Mouse (Mus musculus): Measurements from ENCODE around the gene Fbxo24. TPM values are rescaled to one million over a fixed set of nuclear protein-coding genes. Genes with fewer than 3 reads are reported as not detected.

Gene Fbxo24
- polyA plus RNA-seq, 1 experiment from 2014 or later = 0.24 TPM

DNA sequence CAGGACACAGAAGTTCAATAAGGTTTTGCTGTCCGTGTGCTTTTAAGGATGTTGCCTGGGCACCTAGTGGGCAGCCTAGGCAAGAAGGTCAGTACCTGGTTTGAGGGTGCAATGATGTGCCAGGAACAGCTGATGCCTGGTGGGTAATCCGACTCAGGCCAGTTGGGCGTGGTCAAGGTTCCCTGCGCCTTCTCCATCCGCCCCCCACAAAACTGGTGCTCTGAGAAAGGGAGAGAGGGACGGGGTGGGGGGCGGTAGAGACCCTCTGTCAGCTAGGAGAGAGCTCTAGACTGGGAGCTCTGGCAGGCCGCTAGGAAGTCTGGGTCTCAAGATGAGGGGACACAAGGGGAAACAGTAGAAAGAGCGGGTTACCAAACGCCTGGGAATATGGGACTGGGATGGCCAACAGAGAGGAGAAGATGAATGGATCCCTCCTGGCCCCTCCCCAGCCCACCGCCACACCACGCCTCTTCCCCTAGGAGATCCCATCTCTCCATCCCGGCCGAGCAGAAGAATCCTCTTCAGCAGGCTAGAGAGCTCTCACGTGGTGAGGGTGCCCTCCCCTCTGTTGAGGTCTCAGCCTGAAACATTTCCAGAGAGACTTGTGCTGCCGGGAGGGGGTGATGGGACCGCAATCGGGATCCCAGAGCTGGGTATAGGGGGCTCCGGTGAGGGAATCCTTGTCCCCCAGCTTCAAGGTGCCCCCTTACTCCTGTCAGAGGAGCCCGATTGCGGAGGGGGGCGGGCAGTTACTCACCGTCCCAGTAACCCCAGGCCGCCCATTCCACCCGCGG, 20.7 kb downstream of the Fbxo24 start:
- no peaks in the 10 kb centered on the region for H3K9me3 ChIP-seq (ENCODE audit: control insufficient read depth, low read length)
- 19% methylated on average over 26 of the region's 26 CpGs for WGBS
- peaks cover 45% of the 10 kb centered on the region for H3K4me1 ChIP-seq (ENCODE audit: control insufficient read depth, insufficient read depth, low read length)
- DNase-seq (ENCODE audit: low spot score) (no peak), ATAC-seq (ENCODE audit: insufficient number of reproducible peaks, low FRiP score, low TSS enrichment, low read depth) (no peak)
- H3K4me2 ChIP-seq (ENCODE audit: low read depth, severe bottlenecking) = peak overlapping the region; percentile 57
- H3K27ac ChIP-seq (replicated peaks; ENCODE audit: low read depth, low read length) = no peak overlapping the region
- peak overlapping the region; percentile 21 for H3K4me3 ChIP-seq (ENCODE audit: low read depth, low read length)
- no peaks in the 10 kb centered on the region for H3K27me3 ChIP-seq (ENCODE audit: control insufficient read depth, insufficient read depth, low read length)
- H3K9ac ChIP-seq (ENCODE audit: low read length) = peak overlapping the region; percentile 50
- H3K36me3 ChIP-seq (ENCODE audit: control insufficient read depth, insufficient read depth, low read length) = peaks cover 6% of the 10 kb centered on the region; the same call in 1 of the 2 replicates

DNA sequence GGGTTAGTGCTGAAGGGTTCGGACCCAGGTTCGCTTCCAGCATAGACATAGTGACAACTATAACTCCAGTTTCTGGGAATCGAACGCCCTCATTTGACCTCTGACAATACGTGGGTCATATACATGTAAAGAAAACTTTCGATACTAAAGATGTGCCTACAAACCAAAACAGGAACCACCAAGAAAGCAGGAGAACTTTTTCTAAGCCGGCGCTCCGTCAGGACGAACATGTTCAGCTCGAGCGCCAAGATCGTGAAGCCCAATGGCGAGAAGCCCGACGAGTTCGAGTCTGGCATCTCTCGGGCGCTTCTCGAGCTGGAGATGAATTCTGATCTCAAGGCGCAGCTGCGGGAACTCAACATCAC, 27.5 kb downstream of the Fbxo24 start:
- H3K27ac ChIP-seq (replicated peaks; ENCODE audit: low read depth, low read length) = no peak overlapping the region
- no peak for ATAC-seq (ENCODE audit: insufficient number of reproducible peaks, low FRiP score, low TSS enrichment, low read depth)
- peaks cover 17% of the 10 kb centered on the region for H3K4me1 ChIP-seq (ENCODE audit: control insufficient read depth, insufficient read depth, low read length)
- WGBS = under 1% methylated on average over 22 of the region's 22 CpGs
- no peaks in the 10 kb centered on the region for H3K9me3 ChIP-seq (ENCODE audit: control insufficient read depth, low read length)
- peak; percentile 62 for DNase-seq (ENCODE audit: low spot score)
- no peaks in the 10 kb centered on the region for H3K27me3 ChIP-seq (ENCODE audit: control insufficient read depth, insufficient read depth, low read length)
- peak overlapping the region; percentile 60 for H3K4me3 ChIP-seq (ENCODE audit: low read depth, low read length)
- peak overlapping the region; percentile 96 for H3K4me2 ChIP-seq (ENCODE audit: low read depth, severe bottlenecking)
- peak overlapping the region; percentile 38 for H3K9ac ChIP-seq (ENCODE audit: low read length)
- H3K36me3 ChIP-seq (ENCODE audit: control insufficient read depth, insufficient read depth, low read length) = peaks cover 3% of the 10 kb centered on the region; the same call in 1 of the 2 replicates

DNA sequence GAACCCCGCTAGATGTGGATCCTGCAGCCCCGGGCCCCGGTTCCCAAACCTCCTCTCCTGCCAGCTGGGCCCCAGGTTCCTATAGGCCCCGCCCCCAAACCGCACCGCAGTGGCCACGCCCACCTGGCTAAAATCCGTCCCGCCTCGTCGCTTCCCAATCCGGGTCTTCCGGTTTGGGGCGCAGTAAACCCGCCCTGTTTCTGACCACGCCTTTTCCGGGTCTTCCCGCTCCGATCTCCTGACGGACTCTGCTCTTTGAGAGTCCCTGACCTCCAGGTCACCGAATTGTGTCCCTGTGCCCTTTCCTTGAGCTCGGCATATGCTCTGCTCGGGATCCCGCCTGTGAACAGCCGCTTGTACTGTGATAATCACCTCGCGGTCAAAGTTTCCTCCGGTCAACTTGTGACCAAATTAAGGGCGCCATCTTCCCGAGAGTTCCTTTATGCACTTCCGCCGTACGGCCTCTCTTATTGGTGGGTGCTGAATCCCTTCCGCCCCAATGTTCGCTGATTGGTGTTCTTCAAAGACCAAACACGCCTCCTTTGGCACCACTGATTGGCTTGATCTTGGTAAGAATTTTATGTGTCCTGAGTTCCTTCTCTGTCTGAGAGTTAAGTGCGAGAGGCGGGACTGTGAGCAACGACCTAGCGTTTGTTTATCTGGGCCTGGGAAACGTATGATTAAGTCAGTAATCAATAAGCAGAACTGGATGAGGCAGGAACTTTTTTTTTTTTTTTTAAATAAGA, 28.0 kb downstream of the Fbxo24 start, which contains the start of gene Mospd3:
Gene Mospd3, minus strand, starts transcription at position 440 of the 746 bp plus-strand sequence.
- Histone ChIP-seq H3K27ac (replicated peaks; ENCODE audit: low read depth, low read length) (peak within 1 kb of the TSS; percentile 77; the same call in 1 of the 2 replicates), H3K36me3 (ENCODE audit: control insufficient read depth, insufficient read depth, low read length) (peaks cover 3% of the 10 kb centered on the region; the same call in 1 of the 2 replicates), H3K4me3 (ENCODE audit: low read depth, low read length) (peak within 1 kb of the TSS; percentile 60), H3K9me3 (ENCODE audit: control insufficient read depth, low read length) (no peaks in the 10 kb centered on the region), H3K27me3 (ENCODE audit: control insufficient read depth, insufficient read depth, low read length) (no peaks in the 10 kb centered on the region), H3K4me1 (ENCODE audit: control insufficient read depth, insufficient read depth, low read length) (peaks cover 17% of the 10 kb centered on the region), H3K4me2 (ENCODE audit: low read depth, severe bottlenecking) (peak within 1 kb of the TSS; percentile 96), H3K9ac (ENCODE audit: low read length) (peak within 1 kb of the TSS; percentile 77)
- peak; percentile 93 for ATAC-seq (ENCODE audit: insufficient number of reproducible peaks, low FRiP score, low TSS enrichment, low read depth)
- 0% methylated on average over 41 of the region's 41 CpGs for WGBS
- DNase-seq (ENCODE audit: low spot score) = peak; percentile 97

DNA sequence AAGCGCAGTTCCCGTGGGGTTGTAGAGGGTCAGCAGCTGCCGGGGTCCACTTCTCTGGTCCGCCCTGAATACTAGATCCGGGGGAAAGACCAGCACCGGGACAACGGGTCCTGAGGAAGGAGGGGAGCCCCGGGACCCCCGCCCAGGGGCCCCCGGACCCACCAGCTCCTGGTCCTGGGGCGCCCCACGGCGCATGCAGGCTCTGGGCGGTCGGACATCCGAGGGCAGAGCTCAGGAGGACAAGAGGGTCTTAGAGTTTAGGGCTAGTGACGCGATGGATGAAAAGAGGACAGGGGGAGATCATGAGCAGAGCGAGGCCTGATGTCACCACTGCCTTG, 28.6 kb downstream of the Fbxo24 start:
- DNase-seq (ENCODE audit: low spot score) (no peak), ATAC-seq (ENCODE audit: insufficient number of reproducible peaks, low FRiP score, low TSS enrichment, low read depth) (no peak)
- H3K36me3 ChIP-seq (ENCODE audit: control insufficient read depth, insufficient read depth, low read length) = peaks cover under 1% of the 10 kb centered on the region; the same call in 1 of the 2 replicates
- H3K9me3 ChIP-seq (ENCODE audit: control insufficient read depth, low read length) = no peaks in the 10 kb centered on the region
- 0 out of 2 replicates have a peak overlapping the region, but pooled peaks have one; percentile 8 for H3K27ac ChIP-seq (replicated peaks; ENCODE audit: low read depth, low read length)
- H3K27me3 ChIP-seq (ENCODE audit: control insufficient read depth, insufficient read depth, low read length) = no peaks in the 10 kb centered on the region
- H3K9ac ChIP-seq (ENCODE audit: low read length) = peak overlapping the region; percentile 77
- peaks cover 17% of the 10 kb centered on the region for H3K4me1 ChIP-seq (ENCODE audit: control insufficient read depth, insufficient read depth, low read length)
- peak overlapping the region; percentile 60 for H3K4me3 ChIP-seq (ENCODE audit: low read depth, low read length)
- 3% methylated on average over 19 of the region's 19 CpGs for WGBS
- H3K4me2 ChIP-seq (ENCODE audit: low read depth, severe bottlenecking) = peak overlapping the region; percentile 96

DNA sequence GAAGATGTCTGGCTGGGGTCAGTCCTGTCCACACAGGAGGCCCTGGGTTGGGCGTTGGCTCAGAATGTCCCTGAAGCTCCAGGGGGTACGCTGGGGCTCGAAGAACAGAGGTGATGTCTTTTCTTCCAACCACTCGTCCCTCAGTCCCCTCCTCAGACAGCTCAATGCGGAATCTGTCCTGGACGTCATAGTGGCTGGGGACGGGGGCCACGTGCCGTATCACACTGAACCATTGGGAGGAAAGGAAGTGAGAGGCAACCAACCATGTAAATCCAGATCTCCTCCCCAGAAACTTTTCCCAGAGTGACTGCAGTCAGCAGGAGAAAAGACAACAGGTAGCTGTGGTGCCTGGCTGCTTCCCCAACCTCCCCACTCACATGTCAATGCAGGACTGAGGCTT, 29.2 kb downstream of the Fbxo24 start:
- H3K4me1 ChIP-seq (ENCODE audit: control insufficient read depth, insufficient read depth, low read length) = peaks cover 17% of the 10 kb centered on the region
- H3K27ac ChIP-seq (replicated peaks; ENCODE audit: low read depth, low read length) = no peak overlapping the region
- peak overlapping the region; percentile 60 for H3K4me3 ChIP-seq (ENCODE audit: low read depth, low read length)
- no peaks in the 10 kb centered on the region for H3K9me3 ChIP-seq (ENCODE audit: control insufficient read depth, low read length)
- H3K4me2 ChIP-seq (ENCODE audit: low read depth, severe bottlenecking) = peak overlapping the region; percentile 96
- ATAC-seq (ENCODE audit: insufficient number of reproducible peaks, low FRiP score, low TSS enrichment, low read depth) (no peak), DNase-seq (ENCODE audit: low spot score) (no peak)
- WGBS = 84% methylated on average over 9 of the region's 9 CpGs
- no peaks in the 10 kb centered on the region for H3K27me3 ChIP-seq (ENCODE audit: control insufficient read depth, insufficient read depth, low read length)
- peak overlapping the region; percentile 5; the same call in 1 of the 2 replicates for H3K9ac ChIP-seq (ENCODE audit: low read length)
- no peaks in the 10 kb centered on the region for H3K36me3 ChIP-seq (ENCODE audit: control insufficient read depth, insufficient read depth, low read length)

DNA sequence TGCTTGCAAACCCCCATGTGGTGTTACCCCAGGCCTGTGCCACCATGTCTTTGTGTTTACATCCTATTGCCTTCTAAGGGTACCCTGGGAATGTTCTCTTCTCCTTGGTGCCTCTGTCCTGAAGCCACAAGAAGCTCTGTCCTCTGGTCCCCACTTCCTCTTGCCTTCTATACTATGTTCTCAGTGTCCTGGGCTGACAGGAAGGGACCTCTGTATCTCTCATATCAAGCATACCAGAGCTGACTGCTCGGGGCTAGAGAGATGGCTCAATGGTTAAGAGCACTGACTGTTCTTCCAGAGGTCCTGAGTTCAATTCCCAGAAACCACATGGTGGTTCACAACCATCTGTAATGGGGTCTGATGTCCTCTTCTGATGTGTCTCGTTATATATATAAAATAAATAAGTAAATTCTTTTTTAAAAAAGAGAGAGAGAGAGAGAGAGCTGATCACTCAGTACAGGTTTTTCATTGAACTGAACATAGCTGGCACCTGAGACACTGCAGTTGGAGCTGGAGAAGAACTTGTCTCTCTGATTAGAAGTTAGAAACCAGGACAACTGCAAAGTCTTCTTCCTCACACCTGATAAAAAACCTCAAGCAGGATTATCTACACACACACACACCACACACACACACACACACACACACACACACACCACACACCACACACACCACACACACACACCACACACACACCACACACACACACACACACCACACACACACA, 30.5 kb downstream of the Fbxo24 start:
- Histone ChIP-seq H3K36me3 (ENCODE audit: control insufficient read depth, insufficient read depth, low read length) (no peaks in the 10 kb centered on the region), H3K9me3 (ENCODE audit: control insufficient read depth, low read length) (no peaks in the 10 kb centered on the region), H3K4me1 (ENCODE audit: control insufficient read depth, insufficient read depth, low read length) (peaks cover 17% of the 10 kb centered on the region), H3K27ac (replicated peaks; ENCODE audit: low read depth, low read length) (no peak overlapping the region), H3K9ac (ENCODE audit: low read length) (no peak overlapping the region), H3K27me3 (ENCODE audit: control insufficient read depth, insufficient read depth, low read length) (no peaks in the 10 kb centered on the region), H3K4me3 (ENCODE audit: low read depth, low read length) (no peak overlapping the region), H3K4me2 (ENCODE audit: low read depth, severe bottlenecking) (no peak overlapping the region)
- ATAC-seq (ENCODE audit: insufficient number of reproducible peaks, low FRiP score, low TSS enrichment, low read depth) = no peak
- DNase-seq (ENCODE audit: low spot score) = no peak
- 91% methylated on average over 2 of the region's 2 CpGs for WGBS

DNA sequence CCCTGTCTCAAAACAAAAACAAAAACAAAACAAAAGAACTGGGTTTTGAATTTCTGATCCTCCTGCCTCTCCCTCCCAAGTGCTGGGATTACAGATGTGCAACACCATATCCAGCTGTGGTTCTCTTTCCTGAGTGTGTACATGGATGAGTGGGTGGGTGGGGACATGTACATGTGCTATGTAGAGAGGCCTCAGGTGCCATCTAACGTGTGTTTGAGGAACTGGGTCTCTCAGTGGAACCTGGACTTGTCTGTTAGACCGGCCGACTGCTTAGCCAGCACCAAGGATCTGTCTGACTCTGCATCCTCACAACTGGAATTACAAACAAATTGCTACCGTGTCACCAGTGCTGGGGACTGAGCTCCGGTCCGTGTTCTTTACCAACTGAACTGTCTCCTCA, 31.2 kb downstream of the Fbxo24 start:
- ATAC-seq (ENCODE audit: insufficient number of reproducible peaks, low FRiP score, low TSS enrichment, low read depth) (no peak), DNase-seq (ENCODE audit: low spot score) (no peak)
- Histone ChIP-seq H3K4me3 (ENCODE audit: low read depth, low read length) (no peak overlapping the region), H3K36me3 (ENCODE audit: control insufficient read depth, insufficient read depth, low read length) (no peaks in the 10 kb centered on the region), H3K27me3 (ENCODE audit: control insufficient read depth, insufficient read depth, low read length) (no peaks in the 10 kb centered on the region), H3K27ac (replicated peaks; ENCODE audit: low read depth, low read length) (no peak overlapping the region), H3K4me2 (ENCODE audit: low read depth, severe bottlenecking) (no peak overlapping the region), H3K9me3 (ENCODE audit: control insufficient read depth, low read length) (no peaks in the 10 kb centered on the region), H3K9ac (ENCODE audit: low read length) (no peak overlapping the region), H3K4me1 (ENCODE audit: control insufficient read depth, insufficient read depth, low read length) (peaks cover 15% of the 10 kb centered on the region)
- WGBS = 90% methylated on average over 6 of the region's 6 CpGs

All from limb, embryonic 11.5 days (tissue).